9 mouse cellular contexts compared by ENCODE assay signal in genomic region chr10:77221108-77221507, GRCm38 (mm10). TPM values are rescaled to one million over a fixed set of nuclear protein-coding genes. Genes with fewer than 3 reads are reported as not detected.
A peak's percentile ranks its signal among the peaks of the same experiment; 100 is the strongest.
DNase-seq lines count a peak whose midpoint lies in the region; ATAC-seq and TF ChIP-seq lines count a peak whose summit lies in the region.
"Had no signal": no experiment of that assay in that cellular context is flagged by ENCODE, and none has a peak within 500 bp of the region (broad histone marks: within the 10 kb centered on the region; RNA-seq: fewer than 3 reads in every experiment).

No protein-coding gene starts in this region.

- peak; percentile 59 for DNase-seq in lung, postnatal 36 days
- no peak for DNase-seq in cerebellum, adult 18-20 months
- no peak for DNase-seq in cerebellum, postnatal 25 days

- no peaks in the 10 kb centered on the region; the same call in 1 of the 2 replicates for H3K4me1 ChIP-seq in bone marrow, adult 2 months (ENCODE audit: control insufficient read depth, insufficient read depth, low read length)
- peaks cover 16% of the 10 kb centered on the region for H3K4me1 ChIP-seq in intestine, postnatal 0 days (replicated peaks; ENCODE audit: control insufficient read depth, insufficient read depth, low read length)
- H3K4me1 ChIP-seq: neural tube, embryonic 13.5 days had no signal

- peak; percentile 86 for ATAC-seq in erythroid progenitor cell, adult 5-6 weeks (replicated peaks; ENCODE audit: low FRiP score, poor library complexity, severe bottlenecking)
- ATAC-seq in intestine, postnatal 0 days = peak; percentile 72
- ATAC-seq in cerebellum, adult (ENCODE audit: insufficient number of reproducible peaks, low FRiP score, low TSS enrichment) = no peak
- ATAC-seq: activated CD4-positive, CD25-positive, alpha-beta regulatory T cell, adult 4 months had no signal

- H3K27ac ChIP-seq in bone marrow, adult 2 months (ENCODE audit: control insufficient read depth, insufficient read depth, low read depth, low read length, poor library complexity) = peak overlapping the region; percentile 72
- H3K27ac ChIP-seq in intestine, postnatal 0 days (ENCODE audit: low read depth, low read length) = peak overlapping the region; percentile 61
- H3K27ac ChIP-seq: neural tube, embryonic 13.5 days had no signal

- peak overlapping the region; percentile 58 for H3K4me3 ChIP-seq in bone marrow, adult 2 months (replicated peaks; ENCODE audit: control insufficient read depth, low read depth, low read length)
- H3K4me3 ChIP-seq in intestine, postnatal 0 days (ENCODE audit: low read depth, low read length) = no peak overlapping the region
- H3K4me3 ChIP-seq: neural tube, embryonic 13.5 days had no signal

- no peak for TF ChIP-seq CTCF in bone marrow, adult 2 months (IDR thresholded peaks at IDR 0.05; ENCODE audit: control insufficient read depth, insufficient read depth, low read length)
- peak; percentile 1; the same call in 1 of the 2 replicates for TF ChIP-seq CTCF in intestine, postnatal 0 days (IDR thresholded peaks at IDR 0.05; ENCODE audit: low read depth)

- H3K27me3 ChIP-seq in intestine, postnatal 0 days (replicated peaks; ENCODE audit: control insufficient read depth, insufficient read depth, low read length) = no peaks in the 10 kb centered on the region
- H3K27me3 ChIP-seq: neural tube, embryonic 13.5 days had no signal

- no peak overlapping the region for H3K9ac ChIP-seq in intestine, postnatal 0 days (ENCODE audit: low read depth, low read length)
- H3K9ac ChIP-seq: neural tube, embryonic 13.5 days had no signal

- H3K4me2 ChIP-seq in intestine, postnatal 0 days (replicated peaks; ENCODE audit: low read depth) = no peak overlapping the region
- H3K4me2 ChIP-seq: neural tube, embryonic 13.5 days had no signal

- no peak for TF ChIP-seq POLR2A in bone marrow, adult 2 months (IDR thresholded peaks at IDR 0.05; ENCODE audit: borderline replicate concordance, control insufficient read depth, low read depth, low read length)

- H3K36me3 ChIP-seq in intestine, postnatal 0 days (ENCODE audit: control insufficient read depth, insufficient read depth) = no peaks in the 10 kb centered on the region
- H3K36me3 ChIP-seq: neural tube, embryonic 13.5 days had no signal

- WGBS in bone marrow, adult 2 months = 3% methylated on average over 11 of the region's 11 CpGs
- 7% methylated on average over 11 of the region's 11 CpGs for WGBS in intestine, postnatal 0 days

- H3K9me3 ChIP-seq in intestine, postnatal 0 days (ENCODE audit: control insufficient read depth) = no peaks in the 10 kb centered on the region
- H3K9me3 ChIP-seq: neural tube, embryonic 13.5 days had no signal

RNA-seq across cellular contexts. Expression of gene Pofut2, which starts 37.9 kb away (rescaled TPM):
- 4.2 and 8.4 TPM in 2 replicates for polyA plus RNA-seq in bone marrow, adult 2 months (2011; ENCODE audit: insufficient read depth, insufficient read length, low replicate concordance, missing spikeins)
- total RNA-seq in erythroid progenitor cell, adult 5-6 weeks (2015; ENCODE audit: low replicate concordance) = 5.9 and 16.2 TPM in 2 replicates
- 9.7 and 10.7 TPM in 2 replicates for total RNA-seq in erythroid progenitor cell, adult 5-6 weeks (2017; ENCODE audit: low replicate concordance)
- 40.4 and 42.2 TPM in 2 replicates for polyA plus RNA-seq in intestine, postnatal 0 days (2015; fragmentation: Nextera tagmentation; extraction: Ambion mirVana)

RNA-seq across cellular contexts. Expression of gene Col18a1, which starts 54.8 kb away (rescaled TPM):
- polyA plus RNA-seq in bone marrow, adult 2 months (2011; ENCODE audit: insufficient read depth, insufficient read length, low replicate concordance, missing spikeins) = 2.6 and 3.4 TPM in 2 replicates
- not detected in 2 replicates for total RNA-seq in erythroid progenitor cell, adult 5-6 weeks (2015; ENCODE audit: low replicate concordance)
- total RNA-seq in erythroid progenitor cell, adult 5-6 weeks (2017; ENCODE audit: low replicate concordance) = 0.26 TPM in 1 of 2 replicates, not detected in the other
- polyA plus RNA-seq in intestine, postnatal 0 days (2015; fragmentation: Nextera tagmentation; extraction: Ambion mirVana) = 34.9 and 35.2 TPM in 2 replicates
